Mouse (Mus musculus) skeletal muscle tissue, adult 2 months (tissue): Measurements from ENCODE around the gene Vmn2r81.
"Not testable (repeated sequence)": the region's sequence is repeated elsewhere in the genome, so short reads cannot be mapped to it uniquely, and the experiment has no call there.

ENCODE experiments used
- DNase-seq: peaks from one replicate; pipeline ENCODE4 v3.0.0-alpha.2; 2012; ENCODE audit warnings: low read depth, low spot score

Vmn2r81 gene

DNA sequence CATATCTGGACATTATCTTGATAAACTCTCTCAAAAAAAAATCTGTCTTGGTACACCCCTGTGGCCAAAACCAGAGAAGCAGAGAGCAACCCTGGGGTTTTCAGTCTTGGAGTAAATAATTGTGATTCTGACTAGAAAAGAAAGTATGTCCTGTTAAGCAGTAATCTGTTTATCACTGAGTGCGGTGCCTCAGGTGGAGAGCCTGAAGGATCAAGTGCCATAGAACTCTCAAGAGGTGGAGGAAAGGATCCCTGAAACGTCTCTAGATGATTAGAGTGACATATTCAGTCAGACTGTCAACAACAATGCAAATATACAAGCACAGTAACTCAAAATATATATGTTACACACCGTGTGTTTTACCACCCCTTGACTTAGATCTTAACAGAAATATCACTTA lies at the start of gene Vmn2r81:
Gene Vmn2r81, plus strand, starts transcription at position 301 of the 400 bp plus-strand sequence.
- DNase-seq = not testable (repeated sequence)

- DNase-seq = not testable (repeated sequence)
These were observed 47.5 kb upstream of the Vmn2r81 start for GRCm38 (mm10) chr10:79199973-79200372.

- no peak for DNase-seq
These were observed 27.1 kb upstream of the Vmn2r81 start for GRCm38 (mm10) chr10:79220432-79220831.

- no peak for DNase-seq
These were observed 25.9 kb upstream of the Vmn2r81 start for GRCm38 (mm10) chr10:79221606-79222005.

DNA sequence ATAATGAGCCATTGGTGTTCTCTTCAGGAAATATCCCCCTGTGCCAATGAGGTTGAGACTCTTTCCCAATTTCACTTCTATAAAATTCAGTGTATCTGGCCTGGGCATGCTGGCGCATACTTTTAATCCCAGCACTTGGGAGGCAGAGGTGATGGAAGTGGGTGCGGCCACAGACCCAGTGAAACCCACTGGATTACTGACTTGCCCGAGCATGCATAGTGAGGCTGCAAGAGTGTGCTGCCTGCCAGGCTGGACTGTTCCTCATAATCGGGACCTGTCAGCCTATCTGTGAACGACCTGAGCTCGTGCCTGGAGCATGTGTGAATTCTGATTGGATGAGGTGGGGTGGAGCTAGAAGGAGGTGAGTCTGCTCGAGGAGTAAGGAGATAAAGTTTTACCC lies 25.3 kb upstream of the Vmn2r81 start:
- no peak for DNase-seq

- DNase-seq = not testable (repeated sequence)
These were observed 74.7 kb downstream of the Vmn2r81 start for GRCm38 (mm10) chr10:79322033-79322736.

GRCm38 (mm10) chr10:79322737-79323086 lies 75.2 kb downstream of the Vmn2r81 start:
- DNase-seq = no peak
